Mouse (Mus musculus): ENCODE measurements at regions not wholly inside any gene's neighbourhood (a gene's known extent, or its start where the extent isn't known, plus 50 kb on each side); places are given as distances from the start of the nearest gene placed in this dataset.

- DNase-seq (ENCODE audit: extremely low spot score in 1 of 2, low spot score in 2 of 2): no peak
- intact Hi-C loops (cut with DNase I): no loop called here
These were observed 59.4 kb downstream of the Cox18 start for GRCm38 (mm10) chr5:90164434-90164833.

GRCm38 (mm10) chr5:90163033-90163859, 60.6 kb downstream of the Cox18 start:
- DNase-seq (ENCODE audit: extremely low spot score in 1 of 2, low spot score in 2 of 2): no peak
- intact Hi-C loops (cut with DNase I): no loop called here

DNA sequence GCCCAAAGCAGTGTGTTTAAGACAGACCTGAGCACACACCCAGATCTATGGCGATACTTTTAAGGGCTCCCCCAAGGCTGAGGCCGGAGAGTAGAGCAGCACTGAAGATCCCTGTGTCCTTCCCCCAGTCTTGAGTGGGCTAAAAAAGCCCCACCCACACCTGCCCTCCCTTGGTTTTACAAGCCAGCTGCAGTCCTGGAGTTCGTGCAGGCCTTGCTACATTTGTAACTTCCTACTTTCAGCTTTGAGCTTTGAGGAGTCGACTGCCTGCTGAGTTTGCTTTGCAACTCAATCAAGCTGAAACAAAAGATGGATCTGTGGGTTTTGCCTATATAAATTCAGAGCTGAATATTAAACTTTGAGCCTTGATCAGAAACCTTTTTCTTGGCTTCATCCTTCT, 63.5 kb downstream of the Cox18 start:
- no peak for DNase-seq (ENCODE audit: extremely low spot score in 1 of 2, low spot score in 2 of 2)
- intact Hi-C loops (cut with DNase I): no loop called here

DNA sequence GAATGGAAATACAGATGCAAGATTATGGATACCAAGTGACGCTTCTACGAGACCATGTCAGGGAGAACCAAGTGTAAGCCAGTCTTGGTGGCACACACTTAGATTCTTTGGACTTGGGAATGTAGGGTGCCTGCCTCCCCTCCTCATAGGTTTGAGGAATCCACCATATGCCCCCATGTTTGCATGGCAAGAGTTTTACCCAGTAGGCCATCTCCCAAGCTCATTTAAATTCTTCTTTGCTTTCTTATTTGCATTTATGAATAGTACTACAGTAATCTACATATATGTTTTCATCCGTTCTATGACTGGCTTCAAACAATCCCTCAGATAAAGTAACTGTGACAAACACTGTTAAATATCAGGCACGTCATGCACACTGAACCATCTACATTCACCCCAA, 67.3 kb downstream of the Cox18 start:
- intact Hi-C loops (cut with DNase I): no loop called here
- no peak for DNase-seq (ENCODE audit: extremely low spot score in 1 of 2, low spot score in 2 of 2)

DNA sequence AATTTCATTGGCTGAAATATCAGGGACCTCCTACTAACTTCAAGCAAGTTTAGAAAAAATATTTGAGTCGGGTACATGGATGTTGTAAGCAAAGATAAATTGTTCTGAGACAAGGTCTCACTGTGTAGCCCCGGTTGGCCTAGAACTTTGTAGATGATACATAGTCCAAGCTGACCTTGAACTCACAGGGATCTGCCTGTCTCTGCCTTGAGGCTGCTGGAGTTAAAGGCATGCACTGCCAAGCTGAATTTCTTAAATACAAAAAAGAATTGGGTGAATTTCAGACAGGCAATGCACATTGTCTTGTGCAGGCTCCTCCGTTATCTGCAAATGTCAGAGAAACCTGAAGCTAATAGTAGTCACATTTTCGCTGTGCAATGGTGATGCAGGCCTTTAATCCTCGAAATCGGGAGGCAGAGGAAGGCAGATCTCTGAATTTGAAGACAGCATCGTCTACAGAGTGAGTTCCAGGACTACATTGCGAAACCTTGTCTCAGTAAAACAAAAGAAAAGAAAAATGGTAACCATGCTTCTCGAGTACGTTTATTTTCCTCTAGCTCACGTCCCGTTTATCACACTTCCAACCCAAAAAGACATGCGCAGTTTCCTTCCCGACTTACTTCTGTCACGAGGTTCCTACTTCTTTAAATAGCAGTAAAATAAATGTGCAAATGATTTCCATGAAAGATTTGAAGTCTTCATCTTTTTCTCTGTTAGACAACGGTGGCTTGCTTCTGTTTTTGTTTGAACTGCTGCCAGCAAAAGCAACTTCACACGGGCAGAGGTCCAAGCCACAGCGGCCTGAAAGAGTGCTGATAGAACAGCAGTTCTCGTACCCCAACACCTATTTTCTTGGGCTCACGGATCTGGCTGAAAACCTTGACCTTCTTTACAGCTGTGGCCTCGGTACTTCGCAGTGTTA, 73.9 kb downstream of the Cox18 start:
- peak in 1 of 2 experiments; percentile 23 for DNase-seq (ENCODE audit: extremely low spot score in 1 of 2, low spot score in 2 of 2)
- intact Hi-C loops (cut with DNase I): no loop called here

- intact Hi-C loops (cut with DNase I): no loop called here
- DNase-seq (ENCODE audit: extremely low spot score in 1 of 2, low spot score in 2 of 2): no peak
These were observed 87.8 kb downstream of the Cox18 start for GRCm38 (mm10) chr5:90135971-90136370.

DNA sequence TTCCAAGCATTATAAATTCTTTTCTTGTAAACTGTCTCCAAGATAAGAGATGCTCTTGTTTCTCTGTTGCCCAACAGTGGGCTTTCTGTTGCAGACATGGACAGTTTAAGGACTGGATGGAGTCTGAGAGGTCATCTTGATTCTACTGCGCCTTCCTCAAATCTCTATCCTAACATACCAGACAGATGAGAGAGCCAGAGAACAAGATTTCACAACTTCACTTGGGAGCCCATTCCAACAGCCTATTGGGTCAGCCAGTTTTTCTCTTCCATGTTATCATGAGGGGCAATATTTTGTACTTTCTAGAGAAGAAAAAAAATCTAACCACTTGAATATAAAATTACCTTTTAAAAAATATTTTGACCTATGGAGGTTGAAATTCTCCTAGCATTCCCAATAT, 116.8 kb downstream of the Cox18 start:
- DNase-seq (ENCODE audit: extremely low spot score in 1 of 2, low spot score in 2 of 2): no peak
- intact Hi-C loops (cut with DNase I): no loop called here

- intact Hi-C loops (cut with DNase I): no loop called here
These were observed 119.1 kb downstream of the Cox18 start for GRCm38 (mm10) chr5:90104672-90105071.

DNA sequence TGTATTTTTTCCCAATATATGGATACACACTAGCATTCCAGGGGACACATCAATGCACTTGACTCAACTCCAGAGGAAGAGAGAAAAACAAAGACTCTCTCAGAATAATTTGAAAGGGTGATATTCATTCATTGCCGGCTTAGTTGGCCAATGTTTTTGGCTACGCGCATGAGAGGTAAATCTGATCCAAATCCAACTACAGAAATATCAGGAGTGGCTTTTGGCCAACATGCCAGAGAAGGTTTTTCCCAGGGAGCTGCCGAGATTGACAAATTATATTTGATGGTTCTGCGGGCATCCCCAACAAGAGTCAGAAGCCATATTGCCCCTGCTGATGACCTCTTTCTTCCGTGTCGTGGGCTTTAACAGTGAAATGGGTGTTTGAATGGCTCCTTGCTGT, 135.3 kb downstream of the Cox18 start:
- DNase-seq (ENCODE audit: extremely low spot score in 1 of 2, low spot score in 2 of 2): no peak
- intact Hi-C loops (cut with DNase I): no loop called here

More at GRCm38 (mm10) chr5:90104672-90105071, 119.1 kb downstream of the Cox18 start:
- no peak for DNase-seq (ENCODE audit: extremely low spot score in 1 of 2, low spot score in 2 of 2)

- no peak for DNase-seq (ENCODE audit: extremely low spot score in 1 of 2, low spot score in 2 of 2)
- intact Hi-C loops (cut with DNase I): no loop called here
These were observed 137.3 kb downstream of the Cox18 start for GRCm38 (mm10) chr5:90086491-90086890.

DNA sequence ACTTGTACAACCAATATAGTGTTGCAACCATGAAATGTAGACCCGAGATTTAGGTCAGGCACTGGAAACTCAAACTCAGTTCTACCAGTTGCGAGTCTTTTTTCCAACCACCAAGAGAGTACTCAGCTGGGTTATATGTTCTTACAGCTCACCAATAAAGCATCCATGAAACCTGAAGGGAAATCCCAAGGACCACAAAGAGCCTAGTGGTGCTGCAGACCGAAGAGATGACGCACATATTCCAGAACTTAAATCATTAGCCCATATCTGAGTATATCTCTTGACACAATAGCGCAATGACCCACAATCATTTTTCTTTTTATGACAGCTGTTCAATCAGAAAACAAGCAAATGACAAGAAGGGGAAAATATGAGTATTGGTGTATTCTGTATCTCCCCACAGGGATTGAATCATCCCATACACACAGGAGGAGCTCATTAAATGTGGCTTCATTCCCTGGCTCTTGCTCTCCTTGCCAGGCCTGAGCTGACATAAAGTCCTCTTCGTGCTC, 146.7 kb downstream of the Cox18 start:
- intact Hi-C loops (cut with DNase I): no loop called here
- DNase-seq (ENCODE audit: extremely low spot score in 1 of 2, low spot score in 2 of 2): no peak

DNA sequence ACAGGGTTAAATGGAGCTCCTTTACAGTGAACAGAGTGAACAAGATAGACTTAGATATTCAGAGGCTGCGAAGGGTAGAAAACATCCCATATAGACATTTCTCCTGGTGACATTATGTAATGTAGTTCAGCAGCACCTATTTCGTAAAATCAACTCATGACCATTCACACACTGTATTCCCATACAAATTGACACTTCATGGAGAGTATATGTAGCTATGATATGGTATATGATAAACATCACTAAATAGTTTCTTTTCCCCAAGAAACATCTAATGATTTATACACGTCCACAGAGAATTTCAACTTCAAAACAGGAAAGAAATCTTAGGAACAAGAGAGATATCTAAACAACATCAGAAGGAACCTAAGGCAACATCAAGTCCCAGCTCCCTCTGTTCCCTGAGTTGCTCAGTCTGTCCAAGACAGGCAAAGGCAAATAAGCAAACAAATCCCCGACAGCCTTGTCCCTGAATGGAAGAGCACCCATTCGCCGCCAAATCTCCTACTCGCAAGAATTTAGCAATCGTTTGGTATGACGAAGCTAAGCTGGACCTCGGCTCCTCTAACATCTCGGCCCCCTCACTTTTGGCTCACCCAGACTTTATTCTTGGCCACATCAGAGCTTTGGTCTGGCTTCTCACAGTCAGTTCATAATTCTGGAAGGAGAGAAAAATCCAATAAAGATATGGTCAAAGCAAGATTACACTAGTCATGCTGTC, 148.0 kb downstream of the Cox18 start:
- intact Hi-C loops (cut with DNase I): no loop called here
- DNase-seq (ENCODE audit: extremely low spot score in 1 of 2, low spot score in 2 of 2): no peak

- intact Hi-C loops (cut with DNase I): no loop called here
These were observed 152.0 kb downstream of the Cox18 start for GRCm38 (mm10) chr5:90071806-90072205.

GRCm38 (mm10) chr5:90068601-90069000, 155.2 kb downstream of the Cox18 start:
- intact Hi-C loops (cut with DNase I): no loop called here
- DNase-seq (ENCODE audit: extremely low spot score in 1 of 2, low spot score in 2 of 2): no peak

More at GRCm38 (mm10) chr5:90071806-90072205, 152.0 kb downstream of the Cox18 start:
- no peak for DNase-seq (ENCODE audit: extremely low spot score in 1 of 2, low spot score in 2 of 2)

GRCm38 (mm10) chr5:90067817-90068216, 156.0 kb downstream of the Cox18 start:
- no peak for DNase-seq (ENCODE audit: extremely low spot score in 1 of 2, low spot score in 2 of 2)
- intact Hi-C loops (cut with DNase I): no loop called here

DNA sequence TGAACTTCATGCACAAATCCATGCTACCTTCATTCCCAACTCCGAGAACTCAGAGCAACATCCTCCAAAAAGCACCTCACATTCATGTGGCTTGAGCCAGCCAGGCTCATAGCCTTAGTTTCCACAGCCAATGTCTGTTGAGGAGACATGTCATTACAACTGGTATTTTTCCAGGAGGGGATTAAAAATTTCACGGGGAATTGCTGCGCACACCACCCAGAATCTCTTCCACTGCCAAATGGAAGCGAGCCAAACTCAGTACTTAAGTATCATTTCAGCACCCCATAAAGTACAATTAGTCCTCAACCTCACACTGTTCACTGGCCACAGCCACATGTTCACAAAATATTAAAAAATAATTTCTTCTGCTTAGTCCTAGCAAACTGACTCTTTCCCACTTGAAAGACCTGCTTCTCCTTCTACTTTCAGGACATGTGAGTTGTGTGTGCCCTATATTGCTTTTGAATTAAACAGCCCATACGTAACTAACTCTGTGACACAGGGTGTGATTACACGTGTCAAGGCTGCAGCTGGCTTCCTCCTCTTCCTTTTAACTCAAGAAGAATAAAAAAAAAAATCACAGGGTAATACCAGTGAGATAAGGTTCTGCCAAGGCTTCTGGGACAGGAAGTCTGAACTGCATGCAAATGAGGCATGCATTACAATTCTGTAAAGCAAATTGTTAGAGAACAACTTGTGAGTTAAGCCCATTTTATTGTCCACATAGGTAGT, 157.8 kb downstream of the Cox18 start:
- no peak for DNase-seq (ENCODE audit: extremely low spot score in 1 of 2, low spot score in 2 of 2)
- intact Hi-C loops (cut with DNase I): no loop called here

GRCm38 (mm10) chr5:90055686-90056085, 168.1 kb downstream of the Cox18 start:
- no peak for DNase-seq (ENCODE audit: extremely low spot score in 1 of 2, low spot score in 2 of 2)

DNA sequence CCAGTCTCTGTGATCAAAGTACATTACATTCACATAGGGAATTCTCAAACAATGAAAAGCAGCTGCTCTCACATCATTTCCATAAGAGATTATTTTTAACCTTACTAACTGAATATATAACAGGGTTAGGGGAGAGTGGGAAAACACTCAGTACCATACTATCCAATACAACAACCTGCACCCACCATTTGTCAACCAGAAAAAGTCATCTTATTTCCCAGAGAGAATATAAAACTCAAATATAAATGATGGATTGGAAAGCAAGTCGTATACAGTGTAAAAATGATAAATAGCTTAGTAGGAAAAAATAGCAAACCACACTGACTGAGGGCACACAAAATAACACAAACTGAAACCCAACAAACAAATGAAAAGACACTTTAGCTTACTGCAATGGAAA, 169.4 kb upstream of the Adamts3 start:
- intact Hi-C loops (cut with DNase I): no loop called here
- no peak for DNase-seq (ENCODE audit: extremely low spot score in 1 of 2, low spot score in 2 of 2)

More at GRCm38 (mm10) chr5:90055686-90056085, 168.1 kb downstream of the Cox18 start:
- intact Hi-C loops (cut with DNase I): no loop called here

All from left cerebral cortex, postnatal 10 days (tissue).